Mouse (Mus musculus): ENCODE data around the gene Psmd7. TPM values are rescaled to one million over a fixed set of nuclear protein-coding genes. Genes with fewer than 3 reads are reported as not detected.

Psmd7 gene
- total RNA-seq, 2 experiments from 2014 or later, result 142 to 160 TPM

- no peak for DNase-seq
- intact Hi-C loops (cut with DNase I), result no loop called here
- H3K4me3 ChIP-seq, result no peak overlapping the region
- no peak for TF ChIP-seq CTCF (IDR thresholded peaks at IDR 0.05)
- H3K27ac ChIP-seq, result peak overlapping the region; percentile 77
Observed at GRCm38 (mm10) chr8:107544211-107544610, 44.1 kb downstream of the Psmd7 start.

GRCm38 (mm10) chr8:107543714-107544113 lies 44.5 kb downstream of the Psmd7 start:
- Histone ChIP-seq H3K27ac (0 out of 2 replicates have a peak overlapping the region, but pooled peaks have one; percentile 77), H3K4me3 (no peak overlapping the region)
- DNase-seq, result no peak
- intact Hi-C loops (cut with DNase I), result no loop called here
- TF ChIP-seq CTCF (IDR thresholded peaks at IDR 0.05), result no peak

GRCm38 (mm10) chr8:107542151-107542550 lies 46.1 kb downstream of the Psmd7 start:
- intact Hi-C loops (cut with DNase I), result no loop called here
- Histone ChIP-seq H3K4me3 (no peak overlapping the region), H3K27ac (peak overlapping the region; percentile 57)
- no peak for DNase-seq
- TF ChIP-seq CTCF (IDR thresholded peaks at IDR 0.05), result no peak

GRCm38 (mm10) chr8:107541369-107541768 lies 46.9 kb downstream of the Psmd7 start:
- H3K27ac ChIP-seq, result peak overlapping the region; percentile 56
- no peak for DNase-seq

GRCm38 (mm10) chr8:107540623-107541022 lies 47.6 kb downstream of the Psmd7 start:
- TF ChIP-seq CTCF (IDR thresholded peaks at IDR 0.05), result no peak
- H3K4me3 ChIP-seq, result no peak overlapping the region
- intact Hi-C loops (cut with DNase I), result no loop called here
- H3K27ac ChIP-seq, result no peak overlapping the region
- DNase-seq, result no peak

More at GRCm38 (mm10) chr8:107541369-107541768, 46.9 kb downstream of the Psmd7 start:
- TF ChIP-seq CTCF (IDR thresholded peaks at IDR 0.05), result no peak
- H3K4me3 ChIP-seq, result no peak overlapping the region
- intact Hi-C loops (cut with DNase I), result no loop called here

- intact Hi-C loops (cut with DNase I), result no loop called here
- no peak for TF ChIP-seq CTCF (IDR thresholded peaks at IDR 0.05)
- H3K4me3 ChIP-seq, result no peak overlapping the region
- no peak overlapping the region for H3K27ac ChIP-seq
- DNase-seq, result no peak
Observed at GRCm38 (mm10) chr8:107537472-107537871, 50.8 kb downstream of the Psmd7 start.

Small RNA genes within 50 kb of the gene (microRNA-seq; reads per million reads assigned to microRNA genes)
- gene Mir140, result 6,844 reads per million, percentile 90 among the genes with 10 or more reads in this experiment

Other genes with a start within 250 kb of the Psmd7 start
- 10 to 100 TPM; 25.5 to 30.5 TPM for gene Nqo1, start 185.3 kb downstream of the Psmd7 start, total RNA-seq (2021)
- gene Nob1, start 163.4 kb downstream of the Psmd7 start, total RNA-seq (2021), result 10 to 100 TPM; 25.5 to 26.1 TPM
- gene Wwp2, start 152.1 kb downstream of the Psmd7 start, total RNA-seq (2021), result 10 to 100 TPM; 15.0 to 16.9 TPM